Mouse (Mus musculus) hindbrain, embryonic 11.5 days (tissue): ENCODE results near the gene Cxcl12. TPM values are rescaled to one million over a fixed set of nuclear protein-coding genes. Genes with fewer than 3 reads are reported as not detected.

Experiments used
- ATAC-seq: fragments of 200-750 bp; cut with Nextera tagmentation; 2 replicates; pipeline ENCODE4 v1.8.0; 2017; ENCODE audit warnings: mild to moderate bottlenecking, moderate TSS enrichment, moderate library complexity; ENCODE audit not compliant: low FRiP score
- DNase-seq: peaks from one replicate; pipeline ENCODE4 v3.0.0-alpha.2; 2015; ENCODE audit warnings: low spot score
- H3K27ac ChIP-seq: fragments of 300-500 bp; sonication (generic); 2 replicates; pipeline ENCODE4 v1.5.1; 2014; ENCODE audit warnings: mild to moderate bottlenecking, low read depth, low read length
- H3K27me3 ChIP-seq: fragments of 300-500 bp; sonication (generic); 2 replicates; pipeline ENCODE4 v1.6.1; 2014; ENCODE audit warnings: mild to moderate bottlenecking, low read length, moderate library complexity, mixed read lengths; ENCODE audit not compliant: control insufficient read depth, insufficient read depth
- H3K36me3 ChIP-seq: fragments of 300-500 bp; sonication (generic); 2 replicates; pipeline ENCODE4 v1.6.1; 2014; ENCODE audit warnings: mild to moderate bottlenecking, low read length, moderate library complexity, mixed read lengths; ENCODE audit not compliant: control insufficient read depth, insufficient read depth
- H3K4me1 ChIP-seq: fragments of 300-500 bp; sonication (generic); replicated peaks from 2 replicates; pipeline ENCODE4 v1.6.1; 2014; ENCODE audit warnings: low read length, mixed read lengths; ENCODE audit not compliant: control insufficient read depth, insufficient read depth
- H3K4me2 ChIP-seq: fragments of 300-500 bp; sonication (generic); replicated peaks from 2 replicates; pipeline ENCODE4 v1.6.1; 2014; ENCODE audit warnings: mild to moderate bottlenecking, low read depth, low read length
- H3K4me3 ChIP-seq: fragments of 300-500 bp; sonication (generic); 2 replicates; pipeline ENCODE4 v1.5.1; 2014; ENCODE audit warnings: low read depth, low read length
- H3K9ac ChIP-seq: fragments of 300-500 bp; sonication (generic); 2 replicates; pipeline ENCODE4 v1.6.1; 2014; ENCODE audit warnings: low read depth, low read length
- H3K9me3 ChIP-seq: fragments of 300-500 bp; sonication (generic); 2 replicates; pipeline ENCODE4 v1.6.1; 2016; ENCODE audit warnings: low read length; ENCODE audit not compliant: control insufficient read depth
- WGBS: fragments of 180-500 bp; shearing (Covaris S2); extraction: QIAGEN DNeasy Blood & Tissue Kit; methylation state at CpG from one replicate; pipeline ENCODE4 v1.1.7; 2014; 5-methylcytosine and 5-hydroxymethylcytosine counted together
- polyA plus RNA-seq: library from polyadenylated mRNA; unstranded; fragments of >200 nt; fragmentation: Nextera tagmentation; extraction: Ambion mirVana; gene quantifications from 2 replicates; pipeline ENCODE4 v1.2.1, GENCODE M21; 2014

Cxcl12 gene
- polyA plus RNA-seq, 1 experiment from 2014 or later, result 65.1 TPM

DNA sequence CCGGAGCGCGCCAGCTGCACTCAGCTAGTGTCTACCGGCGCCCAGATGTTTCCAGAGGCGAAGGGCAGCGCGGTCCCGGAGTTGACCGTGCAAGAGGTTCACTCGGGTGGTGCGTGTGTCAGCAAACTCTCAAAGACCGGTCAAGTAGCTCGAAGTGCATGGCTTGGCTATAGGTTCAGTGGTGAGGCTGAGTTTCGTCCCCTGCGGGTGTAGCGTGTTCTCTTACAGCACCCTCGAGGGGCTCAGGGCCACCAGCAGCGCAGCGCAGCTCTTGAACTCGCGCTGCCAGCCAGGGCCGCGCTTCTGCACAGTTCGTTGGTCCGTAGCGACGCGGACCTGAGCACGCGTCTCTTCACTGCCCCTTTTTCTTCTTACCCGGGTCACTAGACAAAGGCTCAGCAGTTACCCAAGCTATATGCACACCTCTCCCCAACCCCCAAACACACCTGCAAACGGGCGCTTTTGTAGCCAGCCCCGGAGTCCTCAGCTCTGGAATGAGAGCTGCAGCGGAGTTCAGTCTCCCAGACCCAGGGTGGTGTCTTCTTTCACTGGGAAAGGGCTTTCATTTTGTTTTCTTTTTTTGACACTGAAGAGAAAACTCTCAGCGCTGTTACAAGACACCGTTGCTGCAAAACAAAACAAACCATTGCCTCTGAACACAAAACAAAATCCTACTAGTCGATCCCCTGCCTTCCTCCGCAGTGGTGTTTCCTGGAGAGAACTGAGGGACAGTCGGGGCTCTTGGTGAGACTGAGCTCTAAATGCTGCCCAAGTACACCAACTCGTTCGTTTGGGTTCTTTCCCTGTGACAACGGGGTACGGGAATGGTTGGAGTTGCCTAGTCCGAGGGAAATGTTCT lies 945 bp downstream of the Cxcl12 start:
- Histone ChIP-seq H3K9me3 (no peaks in the 10 kb centered on the region), H3K4me1 (0 out of 2 replicates have a peak, but pooled peaks cover 4% of the 10 kb centered on the region), H3K4me2 (peak overlapping the region; percentile 94), H3K9ac (peak overlapping the region; percentile 4), H3K4me3 (peak overlapping the region; percentile 59), H3K27me3 (peaks cover 39% of the 10 kb centered on the region), H3K36me3 (no peaks in the 10 kb centered on the region), H3K27ac (no peak overlapping the region)
- DNase-seq (peak; percentile 70), ATAC-seq (0 out of 2 replicates have a peak, but pooled peaks have one; percentile 16)
- under 1% methylated on average over 46 of the region's 46 CpGs for WGBS

DNA sequence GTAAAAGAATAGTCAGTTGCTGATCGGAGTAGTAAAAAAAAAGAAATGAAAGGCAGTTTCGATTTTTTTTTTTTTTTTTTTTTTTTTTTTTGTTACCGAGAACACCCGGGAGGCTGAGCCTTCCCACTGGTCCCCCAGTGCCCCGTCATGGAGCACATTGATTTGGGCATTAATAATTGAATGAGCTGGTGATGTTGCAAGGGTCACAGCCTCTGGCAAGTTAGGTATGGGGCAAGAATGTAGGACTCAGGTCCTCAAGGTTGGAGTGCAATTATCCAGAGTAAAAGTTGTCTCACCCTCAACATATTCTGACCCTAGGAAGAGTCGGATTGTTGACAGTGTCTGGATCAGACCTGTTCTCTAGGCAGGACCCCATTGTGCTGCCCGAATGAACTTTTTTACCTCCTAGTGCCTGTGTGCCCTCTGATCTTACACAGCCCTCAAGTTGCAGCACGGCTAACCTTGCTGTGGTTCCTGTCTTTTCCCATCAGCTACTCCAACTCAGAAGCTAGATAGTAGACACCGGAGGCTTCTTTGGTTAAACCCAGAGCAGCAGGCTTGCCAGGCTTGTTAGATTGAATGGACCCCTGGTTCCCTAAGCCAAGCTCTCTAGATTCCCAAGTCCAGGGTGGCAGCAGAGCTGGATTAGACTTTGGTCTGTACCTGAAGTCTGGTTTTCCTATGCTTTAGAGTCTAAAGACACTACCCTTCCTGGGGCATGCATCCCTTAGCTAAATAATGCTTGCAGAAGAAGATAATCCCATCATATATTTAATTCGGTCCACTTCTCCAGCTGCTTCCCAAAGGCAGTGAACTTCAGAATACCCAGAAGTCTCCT lies 1.8 kb downstream of the Cxcl12 start:
- H3K27ac ChIP-seq, result no peak overlapping the region
- no peaks in the 10 kb centered on the region for H3K9me3 ChIP-seq
- 15% methylated on average over 10 of the region's 10 CpGs for WGBS
- peak overlapping the region; percentile 94 for H3K4me2 ChIP-seq
- 0 out of 2 replicates have a peak, but pooled peaks cover 4% of the 10 kb centered on the region for H3K4me1 ChIP-seq
- no peaks in the 10 kb centered on the region for H3K36me3 ChIP-seq
- H3K4me3 ChIP-seq, result peak overlapping the region; percentile 59
- DNase-seq (peak; percentile 30), ATAC-seq (no peak)
- H3K27me3 ChIP-seq, result peaks cover 39% of the 10 kb centered on the region
- H3K9ac ChIP-seq, result no peak overlapping the region

DNA sequence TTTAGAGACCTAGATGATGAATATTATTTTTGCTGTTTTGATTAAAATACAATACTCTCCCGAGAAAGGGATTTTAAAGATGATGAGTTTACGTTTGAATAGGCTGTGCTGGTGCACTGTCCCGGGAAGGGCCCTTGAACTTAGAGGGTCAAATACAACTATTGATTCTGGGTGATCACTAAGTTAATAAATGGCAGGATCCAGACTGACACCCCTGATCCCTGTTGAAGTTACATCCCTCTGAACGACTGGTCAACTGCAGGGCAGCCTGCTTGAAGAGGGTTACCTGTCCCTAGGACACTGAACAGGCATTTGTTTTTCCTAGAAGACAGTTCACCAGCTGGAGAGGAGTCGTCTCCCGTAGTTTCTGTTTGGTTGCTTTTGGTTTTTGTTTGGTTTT lies 4.0 kb downstream of the Cxcl12 start:
- Histone ChIP-seq H3K27me3 (peaks cover 36% of the 10 kb centered on the region), H3K4me2 (no peak overlapping the region), H3K27ac (no peak overlapping the region), H3K9me3 (no peaks in the 10 kb centered on the region), H3K4me3 (no peak overlapping the region), H3K4me1 (0 out of 2 replicates have a peak, but pooled peaks cover 7% of the 10 kb centered on the region), H3K9ac (no peak overlapping the region), H3K36me3 (no peaks in the 10 kb centered on the region)
- no peak for ATAC-seq
- no peak for DNase-seq
- WGBS, result 90% methylated on average over 6 of the region's 6 CpGs

DNA sequence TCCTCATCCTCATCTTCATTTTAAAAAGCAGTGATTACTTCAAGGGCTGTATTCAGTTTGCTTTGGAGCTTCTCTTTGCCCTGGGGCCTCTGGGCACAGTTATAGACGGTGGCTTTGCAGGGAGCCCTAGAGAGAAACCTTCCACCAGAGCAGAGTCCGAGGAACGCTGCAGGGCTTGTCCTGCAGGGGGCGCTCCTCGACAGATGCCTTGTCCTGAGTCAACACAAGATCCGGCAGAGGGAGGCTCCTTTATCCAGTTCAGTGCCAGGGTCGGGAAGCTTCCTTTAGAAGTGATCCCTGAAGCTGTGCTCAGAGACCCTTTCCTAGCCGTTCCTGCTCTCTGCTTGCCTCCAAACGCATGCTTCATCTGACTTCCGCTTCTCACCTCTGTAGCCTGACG lies 5.5 kb downstream of the Cxcl12 start:
- Histone ChIP-seq H3K4me3 (no peak overlapping the region), H3K9ac (no peak overlapping the region), H3K9me3 (no peaks in the 10 kb centered on the region), H3K27ac (no peak overlapping the region), H3K27me3 (peaks cover 23% of the 10 kb centered on the region), H3K36me3 (no peaks in the 10 kb centered on the region), H3K4me2 (no peak overlapping the region), H3K4me1 (0 out of 2 replicates have a peak, but pooled peaks cover 5% of the 10 kb centered on the region)
- DNase-seq (peak; percentile 89), ATAC-seq (peak; percentile 31)
- 17% methylated on average over 11 of the region's 11 CpGs for WGBS

DNA sequence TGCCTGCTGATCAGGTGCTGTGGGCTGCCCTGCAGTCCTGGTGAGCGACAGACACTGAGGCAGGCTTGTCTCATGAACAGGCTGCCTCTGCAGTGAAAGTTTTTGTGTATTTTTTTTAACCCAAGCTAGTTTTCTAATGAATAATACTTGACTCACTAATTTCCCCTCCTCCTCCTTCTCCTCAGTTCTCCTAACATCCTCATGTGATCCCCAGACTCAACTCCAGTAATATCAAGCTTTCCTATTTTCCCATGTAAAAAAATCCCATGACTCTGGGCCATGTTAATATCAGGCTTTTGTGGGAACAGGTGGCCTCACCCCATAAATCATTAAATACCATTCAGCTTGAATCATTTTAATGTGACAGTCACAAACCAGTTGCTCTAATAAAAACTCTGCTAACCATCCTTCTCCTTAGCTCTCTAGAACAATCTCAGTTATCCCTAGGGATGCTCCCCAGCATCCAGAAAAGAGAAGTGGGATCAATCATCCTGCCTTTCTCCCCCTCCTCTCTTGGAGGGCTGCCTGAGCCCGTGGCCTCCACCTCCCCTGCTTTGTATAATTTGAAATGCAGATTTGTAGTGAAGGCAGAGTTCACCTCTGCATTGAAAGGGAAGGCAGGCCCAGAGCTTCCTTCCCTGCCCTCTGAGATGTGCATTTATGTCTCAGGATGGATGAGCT lies 6.9 kb downstream of the Cxcl12 start:
- Histone ChIP-seq H3K27me3 (peaks cover 17% of the 10 kb centered on the region; the same call in 1 of the 2 replicates), H3K27ac (peak overlapping the region; percentile 17; the same call in 1 of the 2 replicates), H3K4me2 (no peak overlapping the region), H3K4me1 (0 out of 2 replicates have a peak, but pooled peaks cover 3% of the 10 kb centered on the region), H3K4me3 (no peak overlapping the region), H3K9me3 (no peaks in the 10 kb centered on the region), H3K9ac (no peak overlapping the region), H3K36me3 (no peaks in the 10 kb centered on the region)
- ATAC-seq (peak; percentile 57), DNase-seq (no peak)
- WGBS, result 40% methylated on average over 2 of the region's 2 CpGs

DNA sequence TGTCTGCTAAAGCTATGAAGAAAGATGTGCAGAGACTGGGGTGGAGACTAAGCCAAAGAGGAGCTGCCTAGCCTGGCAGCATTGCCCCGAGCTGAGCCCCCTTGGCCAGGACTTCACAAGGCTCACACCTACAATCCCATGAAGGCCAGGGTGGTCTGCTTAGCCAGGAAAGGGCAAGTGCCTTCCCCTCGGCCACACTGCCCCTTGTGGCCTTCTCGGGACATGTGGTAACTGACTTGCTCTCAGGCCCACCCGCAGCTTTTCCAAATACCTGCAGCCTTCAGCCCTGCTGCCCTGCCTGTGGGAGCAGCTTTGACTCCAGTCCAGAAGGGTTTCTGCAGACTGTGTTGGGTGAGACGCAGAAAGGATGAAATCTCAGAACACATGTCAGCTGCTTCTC lies 8.1 kb downstream of the Cxcl12 start:
- H3K4me3 ChIP-seq, result no peak overlapping the region
- H3K36me3 ChIP-seq, result no peaks in the 10 kb centered on the region
- 0 out of 2 replicates have a peak, but pooled peaks cover 3% of the 10 kb centered on the region for H3K4me1 ChIP-seq
- H3K27me3 ChIP-seq, result peaks cover 8% of the 10 kb centered on the region; the same call in 1 of the 2 replicates
- H3K27ac ChIP-seq, result no peak overlapping the region
- ATAC-seq (no peak), DNase-seq (peak; percentile 56)
- H3K9me3 ChIP-seq, result no peaks in the 10 kb centered on the region
- WGBS, result 30% methylated on average over 5 of the region's 5 CpGs
- H3K4me2 ChIP-seq, result no peak overlapping the region
- H3K9ac ChIP-seq, result no peak overlapping the region

DNA sequence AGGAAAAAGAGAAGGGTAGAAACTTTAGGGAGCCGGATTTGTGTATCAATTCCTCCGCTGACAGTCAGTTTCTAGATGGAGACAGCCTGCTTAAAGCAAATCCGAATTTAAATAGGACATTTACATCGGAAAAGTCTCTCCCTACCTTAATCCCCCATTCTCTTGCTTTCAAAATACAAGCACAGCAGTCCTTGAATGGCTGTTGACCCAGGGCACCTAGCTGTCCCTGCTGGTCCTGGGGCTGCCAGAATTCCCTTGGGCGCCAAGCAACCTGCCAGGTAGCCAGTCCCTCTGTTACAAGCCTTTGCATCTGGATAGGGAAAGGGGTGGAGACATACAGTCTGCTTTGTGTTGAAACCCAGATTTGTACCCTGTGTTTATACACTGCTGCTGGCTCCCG lies 12.0 kb downstream of the Cxcl12 start:
- H3K27ac ChIP-seq, result no peak overlapping the region
- no peaks in the 10 kb centered on the region for H3K36me3 ChIP-seq
- H3K4me1 ChIP-seq, result 0 out of 2 replicates have a peak, but pooled peaks cover 3% of the 10 kb centered on the region
- DNase-seq, result no peak
- no peak for ATAC-seq
- no peak overlapping the region for H3K9ac ChIP-seq
- H3K27me3 ChIP-seq, result no peaks in the 10 kb centered on the region
- no peak overlapping the region for H3K4me2 ChIP-seq
- no peaks in the 10 kb centered on the region for H3K9me3 ChIP-seq
- WGBS, result 27% methylated on average over 6 of the region's 6 CpGs
- no peak overlapping the region for H3K4me3 ChIP-seq

DNA sequence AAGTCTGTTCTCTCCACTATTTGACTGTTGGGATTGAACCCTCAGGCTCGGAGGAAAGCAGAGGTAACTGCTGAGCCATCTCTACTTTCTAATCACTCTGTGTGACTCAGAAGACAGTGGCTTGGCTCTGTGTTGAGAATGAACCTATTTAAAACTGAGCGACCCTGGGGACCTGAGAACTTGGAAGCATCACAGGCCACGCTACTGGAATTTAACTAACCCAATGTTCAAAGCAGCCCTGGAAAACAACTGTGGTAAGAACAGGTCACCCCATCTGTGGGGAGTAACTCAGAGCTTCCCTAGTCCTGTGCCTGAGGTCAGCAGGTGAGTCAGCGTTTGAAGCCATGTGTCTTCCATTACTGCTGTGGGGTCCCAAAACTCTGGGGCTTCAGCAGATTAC lies 17.0 kb downstream of the Cxcl12 start:
- Histone ChIP-seq H3K4me3 (no peak overlapping the region), H3K27ac (no peak overlapping the region), H3K9ac (no peak overlapping the region), H3K27me3 (no peaks in the 10 kb centered on the region), H3K4me1 (no peaks in the 10 kb centered on the region), H3K9me3 (no peaks in the 10 kb centered on the region), H3K4me2 (no peak overlapping the region), H3K36me3 (no peaks in the 10 kb centered on the region)
- DNase-seq (no peak), ATAC-seq (no peak)
- WGBS, result 79% methylated on average over 4 of the region's 4 CpGs
